Mouse (Mus musculus): ENCODE results near the gene Galk1. TPM values are rescaled to one million over a fixed set of nuclear protein-coding genes. Genes with fewer than 3 reads are reported as not detected.

The Galk1 gene
- total and polyA plus RNA-seq, 3 experiments, result 253 to 326 TPM; not detected in 1

DNA sequence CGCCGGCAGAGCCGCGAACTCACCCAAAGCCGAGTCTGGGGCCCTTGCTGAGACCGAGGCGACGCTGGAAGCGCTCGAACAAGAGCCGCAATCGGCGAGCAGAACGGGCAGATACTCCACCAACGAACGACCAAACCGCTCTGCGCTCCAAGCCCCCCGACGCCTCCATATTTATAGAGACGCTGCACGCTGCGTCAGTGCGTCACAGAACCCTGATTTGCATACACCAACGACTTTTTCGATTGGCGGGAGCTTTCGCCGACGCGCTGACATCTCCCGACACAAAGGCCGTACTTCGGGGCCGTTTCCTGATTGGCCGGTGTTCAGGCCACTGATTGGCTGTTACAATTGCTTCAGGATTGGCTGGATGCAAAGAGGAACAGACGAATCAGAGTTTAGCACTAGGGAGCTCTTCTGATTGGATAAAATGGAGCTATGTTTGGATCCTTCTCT, 11.9 kb upstream of the Galk1 start (continued):
- 0 out of 2 replicates have a peak, but pooled peaks have one; percentile 19 for TF ChIP-seq MYC (IDR thresholded peaks at IDR 0.05; ENCODE audit: low read depth, low read length)

DNA sequence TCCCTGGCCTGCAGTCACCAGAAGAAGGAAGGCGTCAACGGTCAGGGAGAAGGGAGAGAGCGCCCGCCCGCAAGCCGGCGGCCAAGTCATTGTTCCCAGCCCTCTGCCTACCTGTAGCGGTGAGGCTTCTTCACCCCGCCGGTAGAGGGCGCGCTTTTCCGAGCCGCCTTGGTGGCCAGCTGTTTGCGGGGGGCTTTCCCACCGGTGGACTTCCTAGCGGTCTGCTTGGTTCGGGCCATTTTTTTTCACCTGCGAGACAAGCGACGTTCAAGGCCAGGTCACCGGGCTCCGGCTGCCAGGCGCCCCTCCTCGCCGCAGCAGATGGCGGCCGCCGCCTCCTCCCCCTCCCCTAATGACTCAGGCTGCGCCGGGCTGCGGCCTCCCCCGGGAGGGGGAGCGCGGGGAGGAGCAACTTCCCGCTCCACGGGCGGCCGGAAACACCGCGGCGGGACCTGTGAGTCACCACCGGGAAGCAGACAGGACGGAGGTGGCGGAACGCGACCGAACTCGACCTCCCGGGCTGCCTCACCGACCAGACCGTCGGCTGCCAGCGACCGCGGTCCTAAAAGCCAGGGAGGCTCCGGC, 11.3 kb upstream of the Galk1 start:
- no peaks in the 10 kb centered on the region for H3K9me3 ChIP-seq (replicated peaks; ENCODE audit: insufficient read depth, low read length)
- peak overlapping the region; percentile 49 to 97 for H3K4me3 ChIP-seq (ENCODE audit: control insufficient read depth in 1 of 2, insufficient read depth in 1 of 2, low read depth in 2 of 2, low read length in 2 of 2)
- no peaks in the 10 kb centered on the region for H3K27me3 ChIP-seq (ENCODE audit: control insufficient read depth in 1 of 2, insufficient read depth in 2 of 2, low read length in 2 of 2)
- DNase-seq (ENCODE audit: low read depth, low spot score), result no peak
- peaks cover 3 to 6% of the 10 kb centered on the region in 2 experiments; a peak in 3 of 4 replicates for H3K4me1 ChIP-seq (ENCODE audit: control insufficient read depth in 1 of 2, insufficient read depth in 2 of 2, low read length in 2 of 2)
- H3K9ac ChIP-seq (ENCODE audit: control insufficient read depth, low read depth, low read length, poor library complexity, severe bottlenecking), result peak overlapping the region; percentile 99
- H3K27ac ChIP-seq (ENCODE audit: control insufficient read depth, low read depth, low read length), result peak overlapping the region; percentile 98
- H3K79me2 ChIP-seq (ENCODE audit: control insufficient read depth, insufficient read depth, low read length, poor library complexity), result peaks cover 14% of the 10 kb centered on the region
- TF ChIP-seq ELF1 (IDR thresholded peaks at IDR 0.05; ENCODE audit: low read depth, low read length) (no peak), USF2 (IDR thresholded peaks at IDR 0.05; ENCODE audit: borderline replicate concordance in 1 of 2, insufficient read depth in 1 of 2, low read depth in 1 of 2, low read length in 2 of 2) (no peak), E2F4 (IDR thresholded peaks at IDR 0.05; ENCODE audit: borderline replicate concordance, low read depth, low read length) (no peak; the same call in 1 of the 2 replicates), SIN3A (IDR thresholded peaks at IDR 0.05; ENCODE audit: low read length) (no peak), MAX (IDR thresholded peaks at IDR 0.05; ENCODE audit: low read length) (no peak), ZC3H11A (IDR thresholded peaks at IDR 0.05; ENCODE audit: low read depth, low read length) (no peak), POLR2AphosphoS5 (IDR thresholded peaks at IDR 0.05; ENCODE audit: borderline replicate concordance, low read depth, low read length) (no peak; the same call in 1 of the 2 replicates), TAL1 (IDR thresholded peaks at IDR 0.05; ENCODE audit: low read length) (no peak), EP300 (IDR thresholded peaks at IDR 0.05; ENCODE audit: low read depth in 1 of 2, low read length in 2 of 2) (no peak), MAFK (IDR thresholded peaks at IDR 0.05; ENCODE audit: borderline replicate concordance, low read depth, low read length) (no peak), UBTF (IDR thresholded peaks at IDR 0.05; ENCODE audit: borderline replicate concordance, insufficient read depth, low read depth, low read length) (peak; percentile 87; the same call in 1 of the 2 replicates), TBP (IDR thresholded peaks at IDR 0.05; ENCODE audit: low read depth, low read length) (no peak), GATA1 (IDR thresholded peaks at IDR 0.05; ENCODE audit: low read depth, low read length) (no peak), CTCF (IDR thresholded peaks at IDR 0.05 in 2 of 3, conservative IDR thresholded peaks at IDR 0.05 in 1 of 3; ENCODE audit: control insufficient read depth in 1 of 3, insufficient read depth in 1 of 3, low read depth in 2 of 3, low read length in 3 of 3, poor library complexity in 1 of 3, severe bottlenecking in 1 of 3) (peak; percentile 58 to 88 (median 63)), NELFE (IDR thresholded peaks at IDR 0.05; ENCODE audit: low read depth, low read length) (no peak), MYC (IDR thresholded peaks at IDR 0.05; ENCODE audit: low read depth, low read length) (no peak), NRF1 (IDR thresholded peaks at IDR 0.05; ENCODE audit: insufficient read depth, low read depth, low read length, poor library complexity, severe bottlenecking) (no peak), MAZ (IDR thresholded peaks at IDR 0.05; ENCODE audit: low read depth, low read length) (0 out of 2 replicates have a peak, but pooled peaks have one; percentile 31), SMC3 (IDR thresholded peaks at IDR 0.05; ENCODE audit: low read depth, low read length) (no peak), POLR2AphosphoS2 (IDR thresholded peaks at IDR 0.05; ENCODE audit: low read length) (no peak), MXI1 (IDR thresholded peaks at IDR 0.05; ENCODE audit: low read depth, low read length) (no peak), ETS1 (IDR thresholded peaks at IDR 0.05; ENCODE audit: low read depth, low read length) (no peak), HCFC1 (IDR thresholded peaks at IDR 0.05; ENCODE audit: low read depth, low read length) (no peak), ZMIZ1 (IDR thresholded peaks at IDR 0.05; ENCODE audit: low read depth, low read length) (no peak), CHD2 (IDR thresholded peaks at IDR 0.05; ENCODE audit: low read length) (no peak), USF1 (IDR thresholded peaks at IDR 0.05; ENCODE audit: low read depth, low read length) (no peak)
- peaks cover 4 to 19% of the 10 kb centered on the region in 2 experiments for H3K36me3 ChIP-seq (ENCODE audit: control insufficient read depth in 1 of 2, insufficient read depth in 2 of 2, low read length in 2 of 2)
